Mouse (Mus musculus): ENCODE measurements around the gene Asic2.

Gene Asic2

GRCm38 (mm10) chr11:81193856-81194255 lies 774.4 kb downstream of the Asic2 start:
- DNase-seq (ENCODE audit: low read depth, low spot score): no peak

GRCm38 (mm10) chr11:81192155-81192554 lies 776.1 kb downstream of the Asic2 start:
- DNase-seq (ENCODE audit: low read depth, low spot score): no peak

- DNase-seq (ENCODE audit: low read depth, low spot score): peak; percentile 34
Measured at GRCm38 (mm10) chr11:81189103-81189502, 779.2 kb downstream of the Asic2 start.

GRCm38 (mm10) chr11:81187851-81188250 lies 780.4 kb downstream of the Asic2 start:
- no peak for DNase-seq (ENCODE audit: low read depth, low spot score)

- no peak for DNase-seq (ENCODE audit: low read depth, low spot score)
Measured at GRCm38 (mm10) chr11:81184721-81185120, 783.5 kb downstream of the Asic2 start.

- DNase-seq (ENCODE audit: low read depth, low spot score): peak; percentile 60
Measured at GRCm38 (mm10) chr11:81164890-81165289, 803.4 kb downstream of the Asic2 start.

GRCm38 (mm10) chr11:81163056-81163455 lies 805.2 kb downstream of the Asic2 start:
- no peak for DNase-seq (ENCODE audit: low read depth, low spot score)

GRCm38 (mm10) chr11:81153841-81154240 lies 814.4 kb downstream of the Asic2 start:
- DNase-seq (ENCODE audit: low read depth, low spot score): peak; percentile 89

GRCm38 (mm10) chr11:81153161-81153840 lies 815.0 kb downstream of the Asic2 start:
- no peak for DNase-seq (ENCODE audit: low read depth, low spot score)

- no peak for DNase-seq (ENCODE audit: low read depth, low spot score)
Measured at GRCm38 (mm10) chr11:81152460-81153160, 815.6 kb downstream of the Asic2 start.

- no peak for DNase-seq (ENCODE audit: low read depth, low spot score)
Measured at GRCm38 (mm10) chr11:81152021-81152385, 816.3 kb downstream of the Asic2 start.

- no peak for DNase-seq (ENCODE audit: low read depth, low spot score)
Measured at GRCm38 (mm10) chr11:81151286-81152020, 816.8 kb downstream of the Asic2 start.

GRCm38 (mm10) chr11:81150621-81151020 lies 817.6 kb downstream of the Asic2 start:
- DNase-seq (ENCODE audit: low read depth, low spot score): no peak

- no peak for DNase-seq (ENCODE audit: low read depth, low spot score)
Measured at GRCm38 (mm10) chr11:81148423-81148822, 819.8 kb downstream of the Asic2 start.

GRCm38 (mm10) chr11:81146574-81147157 lies 821.6 kb downstream of the Asic2 start:
- DNase-seq (ENCODE audit: low read depth, low spot score): no peak

- DNase-seq (ENCODE audit: low read depth, low spot score): no peak
Measured at GRCm38 (mm10) chr11:81135141-81135540, 833.1 kb downstream of the Asic2 start.

- no peak for DNase-seq (ENCODE audit: low read depth, low spot score)
Measured at GRCm38 (mm10) chr11:81133950-81134349, 834.3 kb downstream of the Asic2 start.

GRCm38 (mm10) chr11:81132669-81133068 lies 835.6 kb downstream of the Asic2 start:
- peak; percentile 55 for DNase-seq (ENCODE audit: low read depth, low spot score)

GRCm38 (mm10) chr11:81124363-81124762 lies 843.9 kb downstream of the Asic2 start:
- no peak for DNase-seq (ENCODE audit: low read depth, low spot score)

- no peak for DNase-seq (ENCODE audit: low read depth, low spot score)
Measured at GRCm38 (mm10) chr11:81120024-81120576, 848.2 kb downstream of the Asic2 start.

- DNase-seq (ENCODE audit: low read depth, low spot score): no peak
Measured at GRCm38 (mm10) chr11:81118055-81118454, 850.2 kb downstream of the Asic2 start.

GRCm38 (mm10) chr11:81115666-81116065 lies 852.6 kb downstream of the Asic2 start:
- DNase-seq (ENCODE audit: low read depth, low spot score): no peak
